Mouse (Mus musculus) G1E (cell line): ENCODE data around the gene Osr1.

Source experiments
- CTCF ChIP-seq: IDR thresholded peaks from 2 replicates; pipeline ENCODE4 v1.5.1; 2012; ENCODE audit warnings: low read depth, low read length, inconsistent platforms, mixed read lengths
- GATA1 ChIP-seq: IDR thresholded peaks from 2 replicates; pipeline ENCODE4 v1.6.1; 2012; ENCODE audit warnings: borderline replicate concordance, low read length, inconsistent platforms, mixed read lengths
- GATA2 ChIP-seq: IDR thresholded peaks from 2 replicates; pipeline ENCODE4 v1.6.1; 2012; ENCODE audit warnings: low read depth, low read length, inconsistent platforms, borderline replicate concordance
- POLR2AphosphoS5 ChIP-seq: IDR thresholded peaks from 2 replicates; pipeline ENCODE4 v1.6.1; 2012; ENCODE audit warnings: low read depth, low read length, inconsistent platforms; ENCODE audit not compliant: insufficient replicate concordance
- TAL1 ChIP-seq: conservative IDR thresholded peaks from 2 replicates; pipeline ENCODE4 v1.6.1; 2012; ENCODE audit warnings: low read depth, low read length, inconsistent platforms, mixed read lengths

DNA sequence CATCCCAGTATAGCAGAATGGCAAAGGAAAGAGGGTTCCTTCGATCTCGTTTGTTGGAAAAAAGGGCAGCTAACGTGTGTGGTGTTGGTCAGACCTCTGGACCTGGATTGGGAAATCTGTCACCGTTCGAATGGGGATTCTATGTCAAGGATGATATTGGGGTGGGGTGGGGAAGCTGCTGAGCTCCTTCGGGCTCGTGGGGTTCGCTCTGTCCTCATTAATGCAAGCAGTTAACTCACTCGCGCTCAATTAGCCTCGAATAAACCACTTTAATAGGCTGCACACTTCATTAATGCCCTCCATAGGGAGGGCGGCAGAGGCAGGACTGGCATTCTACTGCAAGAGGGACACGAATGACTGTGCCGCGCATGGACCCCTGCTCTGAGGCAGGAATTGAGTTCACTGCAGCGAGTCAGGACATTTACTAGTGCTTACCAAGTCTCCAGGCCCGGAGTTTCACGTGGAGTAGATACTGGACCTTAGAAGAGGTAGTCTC lies 6.2 kb downstream of the Osr1 start:
- no peak for TF ChIP-seq CTCF
- TF ChIP-seq TAL1 = no peak
- no peak for TF ChIP-seq GATA1
- no peak for TF ChIP-seq POLR2AphosphoS5
- TF ChIP-seq GATA2 = no peak
